Mouse (Mus musculus): ENCODE data around the gene 4930444G20Rik. TPM values are rescaled to one million over a fixed set of nuclear protein-coding genes. Genes with fewer than 3 reads are reported as not detected.

The 4930444G20Rik gene
- polyA plus RNA-seq, 1 experiment from 2014 or later = not detected

Other genes with a start within 250 kb of the 4930444G20Rik start
- 17.8 and 21.3 TPM in 2 replicates for gene Sgk1, start 185.9 kb downstream of the 4930444G20Rik start, polyA plus RNA-seq (2016; fragmentation: Nextera tagmentation; extraction: Ambion mirVana)
- gene E030030I06Rik, start 81.2 kb upstream of the 4930444G20Rik start, polyA plus RNA-seq (2016; fragmentation: Nextera tagmentation; extraction: Ambion mirVana) = 19.7 and 21.0 TPM in 2 replicates
- gene Raet1e, start 90.5 kb upstream of the 4930444G20Rik start, polyA plus RNA-seq (2016; fragmentation: Nextera tagmentation; extraction: Ambion mirVana) = 9.4 and 9.9 TPM in 2 replicates
- gene H60b, start 90.5 kb upstream of the 4930444G20Rik start, polyA plus RNA-seq (2016; fragmentation: Nextera tagmentation; extraction: Ambion mirVana) = 0.26 and 0.74 TPM in 2 replicates

All from forebrain, embryonic 10.5 days (tissue).